Mouse (Mus musculus): ENCODE measurements at regions not wholly inside any gene's neighbourhood (a gene's known extent, or its start where the extent isn't known, plus 50 kb on each side); places are given as distances from the start of the nearest gene placed in this dataset.
"Not testable (repeated sequence)": the region's sequence is repeated elsewhere in the genome, so short reads cannot be mapped to it uniquely, and the experiment has no call there.

DNA sequence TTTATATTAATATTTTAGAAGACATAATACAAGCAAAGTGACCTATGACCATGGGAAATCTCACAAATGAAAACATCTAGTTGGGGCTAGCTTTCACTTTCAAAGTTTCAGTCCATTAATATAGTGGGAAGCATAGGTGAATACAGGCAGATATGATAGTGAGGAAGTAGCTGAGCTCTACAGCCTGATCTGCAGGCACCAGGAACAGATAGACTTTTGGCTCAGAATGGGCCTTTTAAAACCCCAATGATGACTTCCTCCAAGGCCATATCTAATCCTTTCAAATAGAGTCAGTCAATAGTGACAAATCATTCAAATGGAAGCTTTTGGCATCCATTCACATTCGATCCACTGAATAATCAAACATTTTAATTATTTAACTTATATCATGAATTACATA lies 581.6 kb upstream of the Pcdh17 start:
- Histone ChIP-seq H3K36me3 (ENCODE audit: insufficient read depth) (no peaks in the 10 kb centered on the region), H3K9me3 (ENCODE audit: low read depth, low read length) (no peaks in the 10 kb centered on the region), H3K27ac (ENCODE audit: low read depth) (no peak overlapping the region), H3K4me2 (no peak overlapping the region), H3K4me3 (ENCODE audit: low read depth, low read length) (no peak overlapping the region), H3K27me3 (ENCODE audit: insufficient read depth, low read length) (no peaks in the 10 kb centered on the region), H3K9ac (no peak overlapping the region), H3K4me1 (ENCODE audit: insufficient read depth) (no peaks in the 10 kb centered on the region)
- ATAC-seq (ENCODE audit: insufficient read depth) = no peak
- 77% methylated on average over 1 of the region's 1 CpGs for WGBS
- no peak for DNase-seq
- no peak for TF ChIP-seq CTCF (IDR thresholded peaks at IDR 0.05; ENCODE audit: low read depth)

DNA sequence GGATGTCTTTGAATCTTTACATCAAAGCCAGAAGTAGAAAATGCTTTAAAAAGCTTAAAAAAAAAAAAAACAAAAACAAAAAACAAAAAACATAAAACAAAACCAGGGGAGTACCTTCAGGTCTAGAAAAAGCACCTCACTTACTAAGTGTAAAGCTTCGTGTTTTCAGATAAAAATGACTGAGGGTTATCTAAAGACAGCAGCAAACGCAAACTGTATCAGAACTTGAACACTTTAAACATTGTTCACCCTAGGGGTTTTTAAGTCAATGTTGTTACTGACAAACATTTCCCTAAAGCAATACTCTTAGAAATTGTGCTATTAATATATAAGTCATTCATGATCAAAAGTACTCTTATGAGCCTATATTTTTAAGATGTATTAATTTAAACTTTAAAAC lies 580.7 kb upstream of the Pcdh17 start:
- Histone ChIP-seq H3K4me3 (ENCODE audit: low read depth, low read length) (no peak overlapping the region), H3K9me3 (ENCODE audit: low read depth, low read length) (no peaks in the 10 kb centered on the region), H3K4me1 (ENCODE audit: insufficient read depth) (no peaks in the 10 kb centered on the region), H3K36me3 (ENCODE audit: insufficient read depth) (no peaks in the 10 kb centered on the region), H3K27ac (ENCODE audit: low read depth) (no peak overlapping the region), H3K9ac (no peak overlapping the region), H3K27me3 (ENCODE audit: insufficient read depth, low read length) (no peaks in the 10 kb centered on the region), H3K4me2 (no peak overlapping the region)
- 69% methylated on average over 2 of the region's 2 CpGs for WGBS
- no peak for TF ChIP-seq CTCF (IDR thresholded peaks at IDR 0.05; ENCODE audit: low read depth)
- DNase-seq (no peak), ATAC-seq (ENCODE audit: insufficient read depth) (no peak)

GRCm38 (mm10) chr14:83886393-83886792 lies 557.0 kb upstream of the Pcdh17 start:
- Histone ChIP-seq H3K27me3 (ENCODE audit: insufficient read depth, low read length) (no peaks in the 10 kb centered on the region), H3K27ac (ENCODE audit: low read depth) (no peak overlapping the region), H3K4me1 (ENCODE audit: insufficient read depth) (no peaks in the 10 kb centered on the region), H3K4me2 (no peak overlapping the region), H3K36me3 (ENCODE audit: insufficient read depth) (no peaks in the 10 kb centered on the region), H3K9ac (no peak overlapping the region), H3K4me3 (ENCODE audit: low read depth, low read length) (no peak overlapping the region), H3K9me3 (ENCODE audit: low read depth, low read length) (no peaks in the 10 kb centered on the region)
- ATAC-seq (ENCODE audit: insufficient read depth) (no peak), DNase-seq (no peak)
- WGBS = 61% methylated on average over 2 of the region's 2 CpGs
- TF ChIP-seq CTCF (IDR thresholded peaks at IDR 0.05; ENCODE audit: low read depth) = no peak

GRCm38 (mm10) chr14:83900711-83901110 lies 542.7 kb upstream of the Pcdh17 start:
- ATAC-seq (ENCODE audit: insufficient read depth); H3K4me3 ChIP-seq (ENCODE audit: low read depth, low read length); H3K9me3 ChIP-seq (ENCODE audit: low read depth, low read length); H3K27ac ChIP-seq (ENCODE audit: low read depth); H3K27me3 ChIP-seq (ENCODE audit: insufficient read depth, low read length); DNase-seq; H3K4me1 ChIP-seq (ENCODE audit: insufficient read depth); H3K9ac ChIP-seq; H3K4me2 ChIP-seq; H3K36me3 ChIP-seq (ENCODE audit: insufficient read depth): not testable (repeated sequence)
- WGBS = 32% methylated on average over 1 of the region's 1 CpGs

DNA sequence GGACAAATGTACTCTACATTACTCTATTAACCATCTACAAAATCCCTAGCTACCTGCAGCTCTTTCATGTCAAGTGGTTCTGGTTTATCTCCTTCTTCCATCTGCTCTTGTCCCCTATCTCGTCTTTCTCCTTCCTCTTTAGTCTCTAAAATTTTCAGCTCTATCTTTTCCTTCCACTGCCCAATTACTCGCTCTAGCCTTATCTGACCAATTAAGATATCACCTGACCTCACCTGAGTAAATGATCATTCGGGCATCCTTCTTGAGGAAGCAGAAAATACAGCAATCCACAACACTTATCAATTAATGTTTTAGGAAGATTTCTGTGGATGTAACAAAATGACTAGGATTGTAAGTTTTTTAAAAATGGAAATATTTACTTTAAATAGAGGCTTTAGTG lies 500.3 kb upstream of the Pcdh17 start:
- no peak for ATAC-seq (ENCODE audit: insufficient read depth)
- Histone ChIP-seq H3K9me3 (ENCODE audit: low read depth, low read length) (no peaks in the 10 kb centered on the region), H3K9ac (no peak overlapping the region), H3K36me3 (ENCODE audit: insufficient read depth) (no peaks in the 10 kb centered on the region), H3K4me2 (no peak overlapping the region), H3K27ac (ENCODE audit: low read depth) (no peak overlapping the region), H3K4me1 (ENCODE audit: insufficient read depth) (no peaks in the 10 kb centered on the region), H3K4me3 (ENCODE audit: low read depth, low read length) (no peak overlapping the region), H3K27me3 (ENCODE audit: insufficient read depth, low read length) (no peaks in the 10 kb centered on the region)
- WGBS = 61% methylated on average over 3 of the region's 3 CpGs
- TF ChIP-seq CTCF (IDR thresholded peaks at IDR 0.05; ENCODE audit: low read depth) = no peak
- DNase-seq = no peak

- Histone ChIP-seq H3K27me3 (ENCODE audit: insufficient read depth, low read length) (no peaks in the 10 kb centered on the region), H3K27ac (ENCODE audit: low read depth) (no peak overlapping the region), H3K4me1 (ENCODE audit: insufficient read depth) (no peaks in the 10 kb centered on the region), H3K9me3 (ENCODE audit: low read depth, low read length) (no peaks in the 10 kb centered on the region), H3K4me3 (ENCODE audit: low read depth, low read length) (no peak overlapping the region), H3K36me3 (ENCODE audit: insufficient read depth) (no peaks in the 10 kb centered on the region), H3K9ac (no peak overlapping the region), H3K4me2 (no peak overlapping the region)
- no peak for ATAC-seq (ENCODE audit: insufficient read depth)
- peak; percentile 39 for DNase-seq
- TF ChIP-seq CTCF (IDR thresholded peaks at IDR 0.05; ENCODE audit: low read depth) = peak; percentile 48
- 62% methylated on average over 3 of the region's 3 CpGs for WGBS
Measured at GRCm38 (mm10) chr14:83944176-83944575, 499.2 kb upstream of the Pcdh17 start.

- TF ChIP-seq CTCF (IDR thresholded peaks at IDR 0.05; ENCODE audit: low read depth) = no peak
- DNase-seq = no peak
- no peaks in the 10 kb centered on the region for H3K36me3 ChIP-seq (ENCODE audit: insufficient read depth)
- no peak for ATAC-seq (ENCODE audit: insufficient read depth)
- WGBS = 73% methylated on average over 2 of the region's 2 CpGs
- H3K4me1 ChIP-seq (ENCODE audit: insufficient read depth) = no peaks in the 10 kb centered on the region
- no peak overlapping the region for H3K4me3 ChIP-seq (ENCODE audit: low read depth, low read length)
- no peak overlapping the region for H3K27ac ChIP-seq (ENCODE audit: low read depth)
- no peaks in the 10 kb centered on the region for H3K27me3 ChIP-seq (ENCODE audit: insufficient read depth, low read length)
- no peak overlapping the region for H3K9ac ChIP-seq
- H3K9me3 ChIP-seq (ENCODE audit: low read depth, low read length) = no peaks in the 10 kb centered on the region
- H3K4me2 ChIP-seq = no peak overlapping the region
Measured at GRCm38 (mm10) chr14:83949696-83950095, 493.7 kb upstream of the Pcdh17 start.

DNA sequence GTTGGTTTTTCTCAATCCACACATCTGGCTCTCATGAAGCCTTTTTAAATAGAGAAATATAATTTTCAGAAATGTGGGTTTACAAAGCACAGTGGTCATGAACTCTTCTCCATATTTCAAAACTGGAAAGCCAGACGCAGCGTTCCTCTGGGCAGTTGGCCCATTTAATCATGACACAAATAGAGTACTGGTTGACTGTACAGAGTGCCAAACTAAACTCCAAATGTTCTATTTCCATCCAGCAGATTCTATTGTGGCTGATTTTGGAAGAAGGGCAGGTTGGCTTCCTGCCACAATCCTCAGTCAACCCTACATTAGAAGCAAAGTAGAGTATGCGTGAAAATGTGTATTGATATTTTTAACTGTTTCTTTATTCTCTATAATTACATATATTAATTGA lies 484.3 kb upstream of the Pcdh17 start:
- DNase-seq = peak; percentile 80
- Histone ChIP-seq H3K4me1 (ENCODE audit: insufficient read depth) (no peaks in the 10 kb centered on the region), H3K36me3 (ENCODE audit: insufficient read depth) (no peaks in the 10 kb centered on the region), H3K27me3 (ENCODE audit: insufficient read depth, low read length) (no peaks in the 10 kb centered on the region), H3K9me3 (ENCODE audit: low read depth, low read length) (no peaks in the 10 kb centered on the region), H3K4me3 (ENCODE audit: low read depth, low read length) (no peak overlapping the region), H3K9ac (no peak overlapping the region), H3K27ac (ENCODE audit: low read depth) (no peak overlapping the region), H3K4me2 (no peak overlapping the region)
- WGBS = 48% methylated on average over 3 of the region's 3 CpGs
- TF ChIP-seq CTCF (IDR thresholded peaks at IDR 0.05; ENCODE audit: low read depth) = no peak
- ATAC-seq (ENCODE audit: insufficient read depth) = peak; percentile 78

Measured in lung, embryonic 14.5 days (tissue).